Mouse (Mus musculus) adrenal gland, postnatal 4 days (tissue): ENCODE results near the gene Zfp617. TPM values are rescaled to one million over a fixed set of nuclear protein-coding genes. Genes with fewer than 3 reads are reported as not detected.
"Not testable (repeated sequence)": the region's sequence is repeated elsewhere in the genome, so short reads cannot be mapped to it uniquely, and the experiment has no call there.

ENCODE experiments used
- DNase-seq, 2 experiments: peaks; one replicate each; pipeline ENCODE4 v3.0.0; 2021 to 2022; ENCODE audit warnings: low spot score in 2 of 2, mixed read lengths in 2 of 2
- total RNA-seq, 2 experiments: library from RNA; stranded (reverse); gene quantifications; 2 replicates each; pipeline ENCODE4 v1.2.3; 2021

The Zfp617 gene
- total RNA-seq, 2 experiments from 2014 or later, result 32.4 to 37.2 TPM

DNA sequence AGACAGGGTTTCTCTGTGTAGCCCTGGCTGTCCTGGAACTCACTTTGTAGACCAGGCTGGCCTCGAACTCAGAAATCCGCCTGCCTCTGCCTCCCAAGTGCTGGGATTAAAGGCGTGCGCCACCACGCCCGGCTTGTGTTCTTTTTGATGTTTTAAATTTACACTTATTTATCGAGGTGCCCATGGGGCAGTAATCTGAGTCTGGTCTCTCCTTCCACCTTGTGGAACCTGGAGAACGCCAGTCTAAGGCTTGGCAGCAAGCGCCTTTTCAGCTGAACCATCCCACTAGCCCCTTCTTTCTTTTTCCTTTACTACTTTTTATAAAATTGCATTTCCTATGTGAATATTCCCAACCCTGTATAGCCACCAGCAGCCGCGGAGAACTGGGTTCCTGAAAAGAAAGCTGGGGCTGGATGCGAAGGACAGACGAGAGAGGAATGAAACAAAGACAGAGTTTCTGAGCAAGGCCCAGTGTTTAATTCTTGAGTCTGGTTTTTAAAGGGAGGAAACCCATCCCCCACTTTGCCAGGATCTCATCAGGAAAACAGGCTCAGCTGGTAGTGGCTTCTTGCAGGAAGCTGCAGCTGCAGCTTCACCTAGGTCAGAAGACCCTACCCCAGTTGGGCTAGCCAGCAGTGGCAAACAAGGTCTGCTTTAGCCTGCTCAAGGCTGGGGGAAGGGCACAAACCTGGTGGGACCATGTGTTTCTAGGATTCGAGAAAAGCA, 43.2 kb downstream of the Zfp617 start:
- DNase-seq, result no peak

DNA sequence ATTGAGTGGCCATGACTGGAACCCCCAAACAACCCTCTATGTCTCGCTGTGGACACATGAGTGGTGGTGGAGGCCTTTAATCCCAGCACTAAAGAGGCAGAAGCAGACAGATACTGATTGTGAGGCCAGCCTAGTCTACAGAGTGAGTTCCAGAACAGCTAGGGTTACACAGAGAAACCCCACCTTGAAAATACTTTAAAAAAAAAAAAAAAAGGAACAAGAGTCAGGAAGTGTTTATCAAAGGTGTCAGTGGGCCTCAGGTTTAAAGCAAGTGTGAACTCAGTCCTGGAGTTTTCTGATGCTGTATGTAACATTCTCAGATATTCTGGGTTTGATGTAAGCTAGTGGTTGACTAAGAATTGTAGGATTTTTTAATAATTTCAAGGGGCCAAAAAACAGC, 44.1 kb downstream of the Zfp617 start:
- DNase-seq, result no peak

DNA sequence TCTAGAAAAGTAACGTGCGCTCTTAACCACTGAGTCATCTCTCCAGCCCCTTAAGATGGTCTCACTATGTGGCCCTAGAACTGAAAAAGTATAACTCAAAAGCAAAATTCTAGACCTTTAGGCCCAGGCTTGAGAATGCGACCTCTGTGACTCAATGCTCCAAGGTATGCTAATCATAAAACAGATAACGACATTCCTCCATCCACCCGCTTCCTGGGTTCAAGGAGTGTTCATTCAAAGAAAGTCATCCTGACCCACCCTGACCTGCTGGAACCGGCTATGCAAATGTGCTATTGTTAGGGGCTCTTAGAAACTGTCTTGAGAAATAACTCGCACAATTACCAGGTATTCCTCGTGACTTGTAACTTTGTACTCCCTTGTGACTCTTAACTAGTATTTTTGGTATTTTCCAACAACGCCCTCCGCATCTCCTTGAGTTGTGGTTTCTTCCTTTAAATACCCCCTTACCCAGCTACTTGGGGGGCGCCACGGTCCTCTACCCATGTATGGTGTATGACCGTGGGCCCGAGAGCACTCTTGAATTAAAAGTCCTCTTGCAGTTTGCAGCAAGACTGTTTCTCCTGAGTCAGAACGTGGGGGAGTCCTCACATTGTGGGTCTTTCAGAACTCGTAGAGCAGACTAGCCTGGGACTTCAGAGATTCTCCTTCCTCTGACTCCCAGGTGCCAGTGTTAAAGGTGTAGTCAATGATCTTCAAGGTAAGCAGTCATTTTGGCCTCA, 44.7 kb downstream of the Zfp617 start:
- DNase-seq, result not testable (repeated sequence)

DNA sequence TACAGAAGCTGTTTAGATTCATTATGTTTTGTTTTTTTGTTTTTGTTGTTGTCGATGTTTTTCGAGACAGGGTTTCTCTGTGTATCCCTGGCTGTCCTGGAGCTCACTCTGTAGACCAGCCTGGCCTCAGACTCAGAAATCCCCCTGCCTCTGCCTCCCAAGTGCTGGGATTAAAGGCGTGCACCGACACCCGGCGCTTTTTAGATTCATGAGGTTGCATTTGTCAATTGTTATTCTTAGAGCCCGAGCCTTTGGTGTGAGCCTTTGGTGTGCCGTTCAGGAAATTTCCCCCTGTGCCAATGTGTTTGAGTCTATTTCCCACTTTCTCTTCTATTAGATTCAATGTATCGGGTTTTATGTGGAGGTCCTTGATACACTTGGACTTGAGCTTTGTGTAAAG, 46.2 kb downstream of the Zfp617 start:
- DNase-seq, result no peak

DNA sequence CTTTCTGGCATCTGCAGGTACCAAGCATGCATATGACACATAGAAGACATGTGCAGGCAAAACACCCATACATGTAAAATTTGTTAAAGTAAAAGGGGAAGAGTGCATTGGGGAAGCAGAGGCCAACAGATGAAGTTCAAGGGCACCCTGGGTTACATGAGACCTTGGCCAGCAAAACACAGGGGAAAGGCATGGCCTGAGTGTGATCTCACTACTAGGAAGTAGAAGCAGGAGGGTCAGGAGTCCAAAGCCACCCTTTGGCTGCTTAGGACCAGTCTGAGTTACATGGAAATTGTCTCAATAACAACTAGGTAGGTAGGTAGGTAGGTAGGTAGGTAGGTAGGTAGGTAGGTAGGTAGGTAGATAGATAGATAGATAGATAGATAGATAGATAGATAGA, 52.0 kb downstream of the Zfp617 start:
- DNase-seq, result no peak

DNA sequence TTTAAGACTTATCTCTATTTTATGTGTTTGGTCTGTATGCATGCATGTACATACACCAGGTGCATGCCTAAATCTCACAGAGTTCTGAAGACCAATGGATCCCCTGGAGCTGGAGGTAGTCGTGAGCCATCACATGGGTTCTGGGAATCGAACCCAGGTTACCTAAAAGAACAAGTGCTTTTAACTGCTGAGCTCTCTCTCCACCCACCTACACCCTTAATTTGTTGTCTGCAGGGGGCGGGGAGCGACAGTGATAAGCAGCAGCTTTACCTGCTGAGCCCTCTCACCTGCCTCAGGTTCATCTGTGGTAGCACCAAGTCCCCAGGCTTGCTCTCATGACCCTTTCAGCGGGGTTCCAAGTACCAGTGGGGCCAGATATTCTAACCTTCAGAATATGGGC, 53.4 kb downstream of the Zfp617 start:
- no peak for DNase-seq

DNA sequence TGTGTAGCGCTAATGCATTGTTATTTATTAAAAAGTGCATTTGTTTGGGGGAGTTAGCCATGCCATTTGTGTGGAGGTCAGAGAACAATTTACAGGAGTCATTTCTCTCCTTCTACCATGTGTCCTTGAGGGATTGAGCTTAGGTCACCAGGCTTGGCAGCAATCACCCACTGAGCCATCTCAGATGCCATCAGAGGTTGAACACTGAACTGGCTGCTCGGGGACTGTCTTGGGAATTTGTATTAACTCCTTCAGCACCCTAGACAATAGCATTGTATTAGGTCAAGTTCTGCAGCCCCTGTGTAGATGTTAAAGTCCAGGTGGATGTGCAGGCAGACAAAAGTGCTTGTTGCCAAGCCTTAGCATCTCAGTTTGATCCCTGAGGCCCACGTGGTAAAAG, 55.6 kb downstream of the Zfp617 start:
- no peak for DNase-seq

DNA sequence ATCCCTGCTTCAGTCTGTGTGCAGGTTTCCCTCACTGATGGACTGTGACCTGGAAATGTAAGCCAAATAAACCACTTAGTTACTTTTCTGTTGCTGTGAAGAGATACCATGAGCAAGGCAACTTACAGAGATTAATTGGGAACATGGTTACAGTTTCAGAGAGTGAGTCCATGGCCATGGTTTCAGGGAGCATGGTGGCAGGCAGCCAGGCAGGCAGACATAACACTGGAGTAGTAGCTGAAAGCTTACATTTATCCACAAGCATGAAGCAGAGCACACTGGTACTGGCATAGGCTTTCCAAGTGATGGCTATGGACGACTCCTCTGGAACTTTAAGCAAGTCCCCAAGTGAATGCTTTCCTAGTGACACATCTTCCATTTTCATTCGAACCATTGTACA, 56.7 kb downstream of the Zfp617 start:
- no peak for DNase-seq

DNA sequence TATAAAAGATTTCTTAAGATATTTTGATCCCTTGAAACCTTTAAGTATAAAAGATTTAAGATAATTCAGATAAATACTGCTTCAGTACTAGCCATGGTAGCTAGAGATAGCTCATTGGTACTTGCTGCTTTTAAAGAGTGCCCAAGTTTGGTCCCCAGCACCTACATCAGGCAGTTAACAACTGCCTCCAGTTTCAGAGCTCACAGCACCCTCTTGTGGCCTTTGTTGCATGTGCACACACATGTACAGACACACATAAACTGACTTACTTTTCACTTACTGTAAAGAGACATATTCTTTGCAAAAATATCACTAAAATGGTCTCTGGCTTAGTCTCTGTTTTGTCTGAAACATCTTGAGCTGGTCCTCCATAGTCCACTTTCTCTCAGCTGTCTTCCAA, 58.0 kb downstream of the Zfp617 start:
- no peak for DNase-seq

DNA sequence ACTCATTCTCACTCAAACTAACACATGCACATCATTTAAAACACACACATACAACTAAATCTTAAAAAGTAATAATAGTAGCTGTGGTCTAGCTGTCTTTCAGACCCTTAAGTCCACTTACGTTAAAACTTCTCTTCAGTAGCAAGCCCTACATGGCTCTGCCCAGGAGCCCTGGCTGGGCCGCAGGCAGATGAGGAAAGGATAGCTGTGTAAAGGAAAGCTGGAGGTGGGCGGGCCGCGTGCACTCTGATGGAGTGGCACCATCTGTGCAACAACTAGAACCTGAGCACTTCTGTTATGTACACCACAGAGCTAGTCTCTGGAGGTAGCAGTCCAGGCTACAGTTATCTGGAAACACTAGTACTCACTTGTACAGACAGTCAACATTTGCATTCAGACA, 58.8 kb downstream of the Zfp617 start:
- DNase-seq, result no peak

DNA sequence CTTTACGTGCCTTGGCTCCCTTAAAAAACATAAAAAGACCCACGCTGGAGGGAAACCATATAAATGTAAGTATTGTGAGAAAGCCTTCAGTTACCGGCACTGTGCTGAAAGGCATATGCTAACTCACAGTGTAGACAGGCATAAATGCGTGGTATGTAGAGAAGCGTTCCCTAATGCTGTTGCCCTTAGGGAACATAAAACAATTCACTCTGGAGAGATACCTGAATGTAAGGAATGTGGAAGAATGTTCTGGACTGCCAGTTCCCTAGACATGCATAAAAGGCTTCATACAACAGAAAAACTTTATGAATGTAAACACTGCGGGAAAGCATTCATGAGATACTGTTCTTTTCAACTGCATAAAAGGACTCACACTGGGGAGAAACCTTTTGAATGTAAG, 59.7 kb downstream of the Zfp617 start:
- no peak for DNase-seq

DNA sequence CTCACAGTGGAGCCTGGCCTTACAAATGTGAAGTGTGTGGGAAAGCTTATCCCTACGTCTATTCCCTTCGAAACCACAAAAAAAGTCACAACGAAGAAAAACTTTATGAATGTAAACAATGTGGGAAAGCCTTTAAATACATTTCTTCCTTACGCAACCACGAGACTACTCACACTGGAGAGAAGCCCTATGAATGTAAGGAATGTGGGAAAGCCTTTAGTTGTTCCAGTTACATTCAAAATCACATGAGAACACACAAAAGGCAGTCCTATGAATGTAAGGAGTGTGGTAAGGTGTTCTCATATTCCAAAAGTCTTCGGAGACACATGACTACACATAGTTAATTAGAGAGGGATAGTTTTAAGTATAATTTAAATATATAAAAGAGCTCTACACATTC, 60.2 kb downstream of the Zfp617 start:
- no peak for DNase-seq

DNA sequence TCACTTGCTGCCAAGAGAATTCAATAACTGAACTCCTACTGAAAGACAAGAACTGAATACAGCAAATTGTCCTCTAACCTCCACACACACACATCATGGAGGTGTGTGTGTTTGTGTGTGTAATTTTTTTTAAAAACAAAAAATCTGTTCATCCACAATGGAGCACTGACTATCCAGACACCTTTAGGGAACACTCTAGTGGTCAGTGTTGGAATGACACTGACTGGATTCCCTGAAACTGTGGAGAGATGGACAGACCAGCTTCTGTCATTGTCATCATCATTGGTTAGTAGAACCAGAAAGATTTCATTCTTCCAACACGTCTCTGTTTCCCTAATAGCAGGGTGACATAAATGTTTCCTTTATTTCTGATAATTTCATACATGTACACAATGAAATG, 63.5 kb downstream of the Zfp617 start:
- DNase-seq, result no peak

DNA sequence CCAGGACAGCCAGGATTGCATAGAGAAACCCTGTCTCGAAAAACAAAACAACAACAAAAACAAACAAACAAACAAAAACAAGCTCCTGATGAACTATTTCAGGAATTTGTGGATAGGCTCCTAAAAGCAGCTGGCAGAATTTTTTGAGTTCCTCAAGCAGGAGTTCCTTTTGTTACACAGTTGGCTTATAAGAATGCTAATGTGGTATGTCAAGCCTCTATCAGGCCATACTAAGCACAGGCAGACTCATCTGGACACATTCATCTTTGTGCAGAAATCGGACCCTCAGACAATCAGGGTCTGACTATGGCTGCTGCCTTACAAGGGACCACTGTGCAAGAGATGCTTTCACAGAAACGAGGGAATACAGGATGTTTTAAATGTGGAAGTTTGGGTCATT, 65.8 kb downstream of the Zfp617 start:
- DNase-seq, result no peak

DNA sequence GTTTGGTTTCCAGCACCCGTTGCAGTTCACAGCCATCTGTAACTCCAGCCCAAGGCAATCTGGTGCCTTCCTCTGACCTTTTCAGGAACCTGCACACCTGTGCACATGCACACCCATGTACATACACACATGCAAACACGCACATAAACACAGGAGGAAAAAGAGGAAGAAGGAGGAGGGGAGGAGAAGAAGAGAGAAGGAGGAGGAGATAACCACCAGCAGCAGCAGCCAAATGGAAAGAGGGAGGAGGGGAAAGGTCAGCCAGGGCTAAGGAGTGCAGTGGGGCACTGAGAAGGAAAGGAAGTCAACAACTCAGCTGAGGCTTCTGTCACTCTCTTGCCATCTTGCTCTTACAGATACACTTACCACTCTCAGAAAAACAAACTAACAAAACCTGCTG, 72.6 kb downstream of the Zfp617 start:
- DNase-seq, result no peak

DNA sequence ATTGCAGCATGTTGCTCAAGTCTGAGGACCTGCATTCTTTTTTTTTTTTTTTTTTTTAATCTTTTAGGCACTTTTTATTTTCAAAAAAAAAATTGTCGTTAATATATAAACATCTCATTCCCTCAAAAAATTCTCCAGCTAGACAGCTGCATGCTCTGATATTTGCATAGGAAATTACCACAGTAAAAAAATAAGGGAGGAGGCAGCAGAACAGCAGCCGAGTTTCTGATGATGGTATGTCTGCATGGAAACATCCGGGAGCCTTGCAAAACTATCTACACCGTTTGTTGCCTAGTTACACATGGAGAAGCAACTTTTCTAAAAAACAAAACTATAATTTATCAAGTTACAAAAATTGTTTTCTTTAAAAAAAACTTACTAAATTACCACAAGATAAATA, 73.0 kb downstream of the Zfp617 start:
- DNase-seq, result no peak

Other genes with a start within 250 kb of the Zfp617 start
- 10 to 100 TPM; 11.7 to 12.9 TPM for gene Unc13a, start 236.9 kb upstream of the Zfp617 start, total RNA-seq
- gene Jak3, start 232.3 kb upstream of the Zfp617 start, total RNA-seq, result 10 to 100 TPM; 17.7 to 19.3 TPM
- 1 to 10 TPM; 6.8 to 8.5 TPM for gene Insl3, start 219.4 kb upstream of the Zfp617 start, total RNA-seq
- 1 to 10 TPM; 4.4 to 5.0 TPM for gene B3gnt3, start 206.8 kb upstream of the Zfp617 start, total RNA-seq
- 1 to 10 TPM; 8.4 to 9.8 TPM for gene Fcho1, start 182.9 kb upstream of the Zfp617 start, total RNA-seq
- gene Zfp709, start 26.6 kb upstream of the Zfp617 start, total RNA-seq, result 10 to 100 TPM; 11.6 to 14.6 TPM
- 1 to 10 TPM; 7.7 to 9.6 TPM for gene Zfp882, start within 50 bp of the Zfp617 start, total RNA-seq
- gene Zfp961, start 42.4 kb downstream of the Zfp617 start, total RNA-seq, result 10 to 100 TPM; 32.9 to 33.4 TPM
- 1 to 10 TPM; 1.5 to 1.7 TPM for gene Cyp4f18, start 101.0 kb downstream of the Zfp617 start, total RNA-seq
- not detected for gene Olfr372, start 132.6 kb downstream of the Zfp617 start, total RNA-seq
- under 1 TPM in 1 of 2 experiments, not detected in 1; 0.08 TPM for gene Olfr373, start 174.5 kb downstream of the Zfp617 start, total RNA-seq
- gene Olfr374, start 198.4 kb downstream of the Zfp617 start, total RNA-seq, result not detected
- gene Tpm4, start 226.3 kb downstream of the Zfp617 start, total RNA-seq, result 100 to 1,000 TPM; 232 to 267 TPM